Mouse (Mus musculus) adrenal gland, adult 2 months (tissue): ENCODE measurements around the gene Kcnip2. TPM values are rescaled to one million over a fixed set of nuclear protein-coding genes. Genes with fewer than 3 reads are reported as not detected.
A peak's percentile ranks its signal among the peaks of the same experiment; 100 is the strongest.

Source experiments
- DNase-seq: peaks from one replicate; pipeline ENCODE4 v3.0.0; 2021
- long read RNA-seq: library from polyadenylated mRNA; stranded (forward); transcript quantifications from one replicate; pipeline ENCODE4 v2.0.0, GENCODE M21; 2021
- polyA plus RNA-seq: library from polyadenylated mRNA; depleted of rRNA; stranded (reverse); fragments of >200 nt; gene quantifications from 2 replicates; pipeline ENCODE4 v1.2.3, GENCODE M21; 2012; rRNA removed
- total RNA-seq, 2 experiments: library from RNA; stranded (reverse); gene quantifications; 2 replicates each; pipeline ENCODE4 v1.2.3; 2021

The Kcnip2 gene
- total RNA-seq (under 1 TPM; 0.12 to 0.38 TPM), polyA plus RNA-seq (0.25 and 0.28 TPM in 2 replicates)
- long read RNA-seq: 0 reads

DNA sequence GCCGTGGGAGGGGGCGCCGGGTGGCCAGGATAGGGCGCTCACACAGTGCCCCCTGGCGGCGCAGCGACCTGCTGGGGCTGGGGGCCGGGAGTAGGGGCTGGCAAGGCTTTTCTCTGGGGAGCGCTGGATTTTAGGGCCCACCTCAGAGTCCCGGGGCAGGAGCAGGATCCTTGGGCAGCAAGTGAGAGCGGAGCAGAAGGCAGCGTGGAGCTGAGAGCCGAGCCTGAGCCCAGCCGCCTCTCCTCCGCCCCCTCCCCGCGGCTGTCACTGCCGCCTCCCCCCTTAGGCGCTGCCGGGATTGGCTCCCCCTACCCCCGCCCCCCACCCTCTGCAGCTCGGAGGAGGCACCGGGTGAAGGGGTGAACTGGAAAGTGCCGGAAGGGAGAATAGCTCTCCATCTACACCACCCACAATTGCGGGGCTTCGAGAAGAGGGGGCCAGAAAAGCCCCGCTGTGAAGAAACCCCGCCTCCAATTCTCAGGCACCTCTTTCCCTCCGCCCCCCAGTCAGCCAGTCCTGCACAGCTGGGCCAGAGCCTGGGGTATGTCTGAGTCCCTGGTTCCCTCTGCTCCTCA lies at the start of gene Kcnip2:
Gene Kcnip2, minus strand, starts transcription at position 231 of the 575 bp plus-strand sequence.
- no peak for DNase-seq

DNA sequence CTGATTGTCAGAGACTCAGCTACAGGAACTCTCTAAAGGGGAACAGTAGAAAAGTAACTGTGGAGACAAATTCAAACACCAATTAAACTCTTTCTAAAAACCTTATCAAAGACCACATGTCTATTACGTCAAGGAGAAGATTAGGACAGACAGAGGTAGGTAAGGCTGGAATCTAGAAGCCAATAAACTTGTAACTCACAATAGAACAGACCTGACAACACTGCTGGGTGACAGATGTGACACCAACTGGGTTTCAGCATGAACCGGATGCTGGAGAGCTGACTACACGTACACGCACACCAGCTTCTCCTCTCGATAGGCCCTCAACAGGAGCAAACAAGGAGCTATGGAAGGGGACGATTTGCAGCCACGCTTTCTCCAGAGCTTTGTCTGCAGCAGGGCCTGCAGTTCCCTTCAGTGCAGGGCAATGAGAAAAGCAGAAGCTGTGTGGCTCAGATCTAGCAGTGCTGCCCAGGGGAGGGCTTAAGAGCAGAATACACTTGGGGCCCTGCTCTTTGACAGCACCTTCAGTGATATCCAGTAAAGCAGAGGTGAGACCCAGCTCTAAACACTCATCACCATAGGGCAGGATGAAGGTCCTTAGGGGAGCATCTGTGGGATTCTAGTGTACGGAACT lies 39.5 kb upstream of the Kcnip2 start:
- DNase-seq: no peak

- no peak for DNase-seq
Measured at GRCm38 (mm10) chr19:45854521-45854920, 38.7 kb upstream of the Kcnip2 start.

DNA sequence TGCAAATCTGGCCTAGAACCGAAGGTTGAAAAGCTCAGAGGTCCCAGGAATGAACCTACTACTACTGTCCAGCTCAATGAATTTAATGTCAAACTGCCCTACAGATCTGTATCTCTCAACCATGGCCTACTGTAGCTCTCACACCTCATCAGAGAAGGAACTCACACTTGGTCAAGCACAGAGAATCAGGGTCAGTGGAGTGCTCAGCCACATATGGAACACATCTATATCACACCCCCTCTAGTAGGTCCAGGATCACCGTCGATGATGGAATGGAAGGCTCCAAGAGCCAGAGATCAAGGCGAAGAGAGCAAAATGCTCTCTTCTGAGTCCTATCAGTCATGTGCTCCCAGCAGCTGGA lies 31.9 kb upstream of the Kcnip2 start:
- DNase-seq: no peak

DNA sequence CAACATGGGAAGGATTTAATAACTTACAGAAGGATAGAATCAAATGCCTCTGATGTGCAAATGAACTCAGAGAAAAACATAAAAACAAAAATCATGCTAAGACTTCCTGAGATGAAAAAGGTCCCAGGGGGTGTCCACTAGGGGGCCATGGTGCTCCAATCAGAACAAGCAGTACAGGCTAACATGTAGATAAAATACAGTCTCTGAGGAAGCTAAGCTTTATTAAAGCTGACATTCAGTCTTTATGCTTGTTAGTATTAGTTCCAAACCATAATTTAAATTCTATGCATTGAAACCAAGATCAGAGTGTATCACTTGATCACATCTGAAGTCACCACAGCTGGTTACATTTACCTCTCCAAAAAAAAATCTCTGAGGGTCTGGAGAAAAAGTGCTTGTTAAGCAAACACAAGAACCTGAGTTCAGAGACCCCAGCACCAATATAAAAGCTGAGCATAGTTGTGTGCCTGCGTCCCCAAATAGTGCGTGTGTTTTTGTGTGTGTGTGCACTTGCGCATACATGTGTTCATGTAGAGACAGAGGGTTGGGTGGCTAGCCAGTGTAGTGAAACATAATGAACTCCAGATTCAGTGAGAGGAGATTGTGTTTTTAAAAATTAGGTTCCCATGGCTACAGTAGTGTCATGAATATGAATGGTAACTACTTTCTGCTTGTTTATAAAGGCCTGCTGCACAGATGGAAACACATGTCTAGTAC lies 31.3 kb upstream of the Kcnip2 start:
- peak; percentile 18 for DNase-seq

GRCm38 (mm10) chr19:45844209-45844608 lies 28.3 kb upstream of the Kcnip2 start:
- DNase-seq: no peak

DNA sequence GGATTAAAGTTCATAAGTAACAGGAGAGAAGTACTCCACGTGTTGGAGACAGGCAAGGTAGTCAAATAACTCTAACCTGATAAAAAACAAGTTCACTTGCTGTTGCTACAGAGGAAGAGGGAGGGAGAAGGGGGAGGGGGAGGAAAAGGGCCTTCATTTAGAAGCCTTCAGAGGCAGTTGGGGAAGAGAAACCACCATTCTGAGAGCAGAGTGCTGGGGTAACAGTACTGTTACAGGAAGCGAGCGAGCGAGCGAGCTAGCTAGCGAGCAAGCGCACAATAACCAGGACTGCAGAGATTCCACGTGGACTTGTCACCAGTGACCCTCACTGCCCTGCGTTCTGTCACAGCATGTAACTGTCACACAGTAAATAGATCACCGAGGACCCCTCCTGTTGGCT lies 27.6 kb upstream of the Kcnip2 start:
- DNase-seq: no peak

DNA sequence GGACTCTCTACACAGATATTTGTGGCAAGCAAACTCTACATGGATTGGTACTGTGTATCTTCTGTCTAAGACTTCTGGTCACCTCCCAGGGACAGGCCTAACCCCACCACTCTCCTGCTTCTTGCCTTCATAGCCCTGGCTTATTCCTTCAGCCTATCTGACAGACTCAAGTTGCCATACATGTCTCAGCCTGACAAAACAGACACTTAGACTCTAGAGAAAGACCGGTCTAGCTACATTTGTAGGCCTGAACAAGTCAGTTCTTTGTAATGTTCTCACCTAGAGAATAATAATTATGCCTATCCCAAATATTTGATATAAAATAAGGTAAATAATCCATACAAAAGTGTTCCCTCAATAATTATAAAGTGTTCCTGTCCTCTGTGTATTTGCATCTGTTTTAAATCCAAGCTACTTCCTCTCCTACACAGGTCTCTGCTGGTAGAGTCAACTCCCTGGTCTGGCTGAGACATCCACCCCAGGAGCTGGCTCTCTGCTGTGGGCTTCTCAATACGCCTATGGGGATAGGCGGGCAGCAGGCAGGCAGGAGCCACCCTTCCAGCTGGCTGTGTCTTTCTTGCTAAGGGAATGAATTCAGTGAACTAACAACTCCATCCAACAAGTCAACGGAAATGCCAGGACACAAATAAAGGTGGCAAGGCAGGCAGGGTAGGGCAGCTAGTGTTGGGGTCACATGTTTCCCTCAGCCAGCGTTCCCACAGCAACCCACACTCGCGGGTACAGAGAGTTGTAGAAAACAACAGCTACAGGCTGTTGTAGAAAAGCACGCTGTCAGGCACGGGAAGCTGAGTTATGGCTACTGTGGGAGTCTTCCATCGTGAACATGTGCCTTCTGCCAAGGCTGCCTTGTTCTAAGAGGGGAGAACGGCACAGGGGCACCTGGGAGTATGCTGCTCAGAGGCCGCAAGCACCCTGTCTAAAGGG lies 21.5 kb upstream of the Kcnip2 start:
- no peak for DNase-seq

GRCm38 (mm10) chr19:45835490-45835889 lies 19.6 kb upstream of the Kcnip2 start:
- peak; percentile 82 for DNase-seq

DNA sequence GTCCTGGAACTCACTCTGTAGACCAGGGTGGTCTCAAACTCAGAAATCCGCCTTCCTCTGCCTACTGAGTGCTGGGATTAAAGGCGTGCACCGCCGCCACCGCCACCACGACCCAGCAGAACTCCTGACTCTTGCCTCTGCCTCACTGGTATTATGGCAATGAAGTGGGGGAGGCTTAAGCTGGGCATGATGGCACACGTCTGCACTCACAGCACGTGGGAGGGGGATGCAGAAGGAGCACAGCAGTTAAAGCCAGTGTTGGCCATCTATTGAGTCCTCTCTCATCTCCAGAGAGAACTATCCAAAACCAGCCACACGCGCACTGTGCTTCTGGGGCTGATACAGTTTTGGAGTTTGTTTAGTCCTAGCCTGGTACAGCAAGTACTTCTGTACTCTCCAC lies 17.8 kb upstream of the Kcnip2 start:
- no peak for DNase-seq

- no peak for DNase-seq
Measured at GRCm38 (mm10) chr19:45830679-45831078, 14.8 kb upstream of the Kcnip2 start.

DNA sequence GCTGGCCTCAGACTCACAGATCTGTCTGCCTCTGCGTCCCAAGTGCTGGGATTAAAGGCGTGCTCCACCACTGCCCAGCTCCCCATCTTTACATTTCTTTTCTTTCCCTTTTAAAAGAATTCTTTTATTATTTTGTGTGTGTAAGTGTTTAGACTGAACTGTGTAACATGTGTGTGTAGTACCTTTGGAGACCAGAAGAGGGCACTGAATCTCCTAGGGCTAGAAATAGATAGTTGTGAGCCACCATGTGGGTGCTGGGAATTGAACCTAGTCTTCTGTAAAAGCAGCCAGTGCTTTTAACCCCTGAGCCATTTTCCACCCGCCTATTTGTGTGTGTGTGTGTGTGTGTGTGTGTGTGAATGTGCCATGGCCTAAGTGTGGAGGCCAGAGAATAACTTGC lies 11.9 kb upstream of the Kcnip2 start:
- no peak for DNase-seq

DNA sequence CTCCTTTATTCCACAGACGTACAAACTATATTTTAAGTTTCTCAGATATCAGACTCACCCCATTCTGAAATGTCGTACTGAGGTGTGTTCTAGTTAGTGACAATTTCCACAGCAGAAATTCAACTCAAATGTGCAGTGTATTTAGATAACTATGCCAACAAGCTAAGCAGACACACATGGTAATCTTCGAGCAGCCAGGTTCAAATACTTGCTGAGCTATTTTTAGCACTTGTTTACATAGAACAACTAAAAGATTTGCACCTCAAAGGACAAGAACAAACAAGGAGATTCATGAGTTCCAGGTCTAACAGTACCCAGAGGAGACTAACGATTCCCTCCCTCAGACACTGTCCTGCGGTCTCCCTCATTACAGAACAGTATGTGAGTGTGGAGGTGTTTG lies 11.3 kb upstream of the Kcnip2 start:
- no peak for DNase-seq

DNA sequence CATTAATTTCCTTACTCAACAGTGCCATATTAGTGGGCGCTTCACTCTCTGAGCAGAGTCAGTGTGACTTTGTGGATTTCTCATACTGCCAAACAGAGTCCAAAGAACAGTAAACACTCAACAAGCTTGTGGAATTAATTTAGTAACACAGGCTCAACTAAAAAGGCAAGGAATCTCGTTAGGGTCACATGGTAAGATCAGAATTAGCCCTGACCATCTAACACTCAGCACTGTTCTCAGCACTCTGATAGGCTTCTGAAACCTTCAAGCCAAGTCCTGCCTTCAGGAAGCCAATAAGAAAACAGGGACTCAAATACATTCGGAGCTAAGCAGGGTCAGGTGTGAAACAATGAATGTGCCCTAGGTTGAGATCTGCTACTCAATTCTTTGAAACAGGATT lies 10.3 kb upstream of the Kcnip2 start:
- DNase-seq: no peak

DNA sequence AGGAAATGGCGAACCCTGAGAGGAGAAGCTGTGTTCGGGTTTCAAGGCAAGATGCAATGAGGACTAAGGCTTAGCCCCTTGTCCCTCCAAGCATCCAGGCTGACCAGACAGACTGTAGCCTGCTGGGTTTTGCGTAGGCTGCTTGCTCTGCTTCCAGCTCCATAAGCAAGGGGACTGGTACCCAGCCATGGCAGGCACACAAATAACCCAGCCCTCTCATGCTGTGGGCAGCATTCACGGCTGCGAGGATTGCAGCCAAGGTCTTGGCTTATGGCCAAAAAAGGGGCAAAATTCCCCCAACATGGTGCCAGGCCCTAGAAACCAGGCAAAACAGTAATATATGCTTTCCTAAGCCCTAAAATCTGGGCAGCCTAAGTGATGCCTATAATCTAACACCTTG lies 6.0 kb upstream of the Kcnip2 start:
- no peak for DNase-seq

DNA sequence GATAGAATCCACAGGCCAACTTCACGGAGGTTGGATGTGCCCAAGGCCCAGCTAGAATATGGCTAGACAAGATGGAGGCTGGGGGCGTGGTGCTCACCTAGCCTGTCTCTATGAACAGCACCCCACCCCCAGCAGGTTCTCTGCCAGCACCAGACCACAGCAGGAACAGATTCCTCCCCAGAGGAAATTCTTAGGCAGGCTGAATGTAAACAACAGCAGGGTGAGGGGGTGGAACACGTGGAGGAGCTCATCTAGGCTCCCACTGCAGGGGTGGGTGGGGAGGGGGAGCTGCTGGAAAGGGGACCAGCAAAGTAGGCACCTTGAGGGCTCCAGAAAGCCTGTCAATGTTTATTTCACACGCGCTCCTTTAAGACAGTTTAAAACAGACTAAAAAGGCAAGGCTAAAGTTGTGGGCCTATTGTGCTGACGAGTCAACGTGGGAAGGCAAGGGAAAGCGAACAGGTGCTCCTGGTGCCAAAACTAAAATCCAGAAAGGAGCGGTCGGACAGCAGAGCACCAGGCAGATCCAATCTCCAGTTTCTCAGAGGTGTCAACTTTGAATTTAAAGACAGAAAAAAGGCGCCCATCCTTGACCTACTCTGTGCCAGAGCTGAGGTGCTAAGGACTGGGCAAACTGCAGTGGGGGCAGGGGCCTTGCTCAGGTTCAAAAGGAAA lies 2.1 kb upstream of the Kcnip2 start:
- DNase-seq: no peak

- DNase-seq: no peak
Measured at GRCm38 (mm10) chr19:45816727-45817126, 866 bp upstream of the Kcnip2 start.

DNA sequence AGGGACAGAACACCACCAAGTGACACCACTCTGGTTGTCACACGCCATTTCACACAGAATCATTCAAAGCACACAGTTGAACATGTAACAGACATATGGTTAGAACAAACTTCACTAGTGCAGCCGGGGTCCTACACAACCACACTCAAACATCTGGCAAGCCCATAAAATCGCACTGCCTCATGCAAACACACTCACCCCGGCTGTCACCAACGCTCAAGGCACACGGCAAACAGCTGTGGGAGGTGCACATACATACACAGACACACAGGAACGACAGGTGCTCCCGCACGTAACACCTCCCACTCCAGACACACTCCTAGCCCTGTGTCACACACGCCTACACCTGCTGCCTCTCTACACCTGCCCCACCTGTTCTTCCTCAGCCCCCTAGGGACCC lies 691 bp downstream of the Kcnip2 start:
- DNase-seq: no peak

DNA sequence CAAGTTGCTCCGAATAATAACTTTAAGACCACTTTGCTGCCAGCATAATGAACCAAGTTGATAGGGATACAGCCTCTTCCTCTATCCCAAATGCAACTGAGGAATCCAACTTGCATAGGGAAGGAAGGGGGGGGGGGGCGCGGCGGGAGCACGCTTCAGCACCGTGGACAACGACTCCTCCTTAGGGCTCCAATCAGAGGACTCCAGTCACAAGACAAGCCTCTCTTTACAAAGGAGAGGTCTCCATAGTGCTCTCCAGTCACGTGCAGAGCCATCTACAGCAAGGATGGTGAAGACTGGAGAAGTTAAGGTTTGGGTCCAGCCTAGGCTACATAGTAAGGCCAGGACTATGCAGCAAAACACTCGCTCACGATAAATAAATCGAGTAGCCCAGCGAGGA lies 2.1 kb downstream of the Kcnip2 start:
- DNase-seq: no peak

- peak; percentile 82 for DNase-seq
Measured at GRCm38 (mm10) chr19:45813263-45813662, 2.6 kb downstream of the Kcnip2 start.

GRCm38 (mm10) chr19:45812673-45813252 lies 3.1 kb downstream of the Kcnip2 start:
- DNase-seq: no peak
